Mouse (Mus musculus): ENCODE results near the gene Galm. TPM values are rescaled to one million over a fixed set of nuclear protein-coding genes. Genes with fewer than 3 reads are reported as not detected.

The Galm gene
- total and polyA plus RNA-seq, 3 experiments = 0.15 TPM; not detected in 2

GRCm38 (mm10) chr17:80206671-80207581 is 79.7 kb downstream of the Galm start, which contains the start of the genes Srsf7 and Ttc39d:
Gene Srsf7, minus strand, starts transcription at chr17:80207307.
Gene Ttc39d, plus strand, starts transcription at chr17:80207460.
- Histone ChIP-seq H3K4me3 (ENCODE audit: control insufficient read depth in 1 of 2, insufficient read depth in 1 of 2, low read depth in 2 of 2, low read length in 2 of 2) (peak within 1 kb of the TSS; percentile 79 to 98), H3K4me1 (ENCODE audit: control insufficient read depth in 1 of 2, insufficient read depth in 2 of 2, low read length in 2 of 2) (peaks cover 0 to 10% of the 10 kb centered on the region in 2 experiments; a peak in 3 of 4 replicates), H3K27ac (ENCODE audit: control insufficient read depth, low read depth, low read length) (peak within 1 kb of the TSS; percentile 96), H3K79me2 (ENCODE audit: control insufficient read depth, insufficient read depth, low read length, poor library complexity) (peaks cover 30% of the 10 kb centered on the region), H3K9me3 (replicated peaks; ENCODE audit: insufficient read depth, low read length) (no peaks in the 10 kb centered on the region), H3K27me3 (ENCODE audit: control insufficient read depth in 1 of 2, insufficient read depth in 2 of 2, low read length in 2 of 2) (no peaks in the 10 kb centered on the region), H3K36me3 (ENCODE audit: control insufficient read depth in 1 of 2, insufficient read depth in 2 of 2, low read length in 2 of 2) (peaks cover 36 to 37% of the 10 kb centered on the region in 2 experiments), H3K9ac (ENCODE audit: control insufficient read depth, low read depth, low read length, poor library complexity, severe bottlenecking) (peak within 1 kb of the TSS; percentile 100)
- peak; percentile 99 for DNase-seq (ENCODE audit: low read depth, low spot score)
- peak; percentile 63; the same call in 1 of the 2 replicates for TF ChIP-seq TCF12 (IDR thresholded peaks at IDR 0.05; ENCODE audit: low read depth, low read length)
- no peak for TF ChIP-seq USF1 (IDR thresholded peaks at IDR 0.05; ENCODE audit: low read depth, low read length)
- TF ChIP-seq MEF2A (IDR thresholded peaks at IDR 0.05; ENCODE audit: extremely low read depth, insufficient replicate concordance, low read depth, low read length, poor library complexity, severe bottlenecking) = no peak
- peak; percentile 72; the same call in 1 of the 2 replicates for TF ChIP-seq CHD1 (IDR thresholded peaks at IDR 0.05; ENCODE audit: low read depth, low read length)
- peak; percentile 87 for TF ChIP-seq NRF1 (IDR thresholded peaks at IDR 0.05; ENCODE audit: insufficient read depth, low read depth, low read length, poor library complexity, severe bottlenecking)
- no peak for TF ChIP-seq SMC3 (IDR thresholded peaks at IDR 0.05; ENCODE audit: low read depth, low read length)
- TF ChIP-seq MAFK (IDR thresholded peaks at IDR 0.05; ENCODE audit: borderline replicate concordance, low read depth, low read length) = no peak
- no peak for TF ChIP-seq GATA1 (IDR thresholded peaks at IDR 0.05; ENCODE audit: low read depth, low read length)
- TF ChIP-seq KAT2A (conservative IDR thresholded peaks at IDR 0.05; ENCODE audit: low read depth, low read length) = peak; percentile 85
- peak; percentile 93 for TF ChIP-seq ELF1 (IDR thresholded peaks at IDR 0.05; ENCODE audit: low read depth, low read length)
- TF ChIP-seq POLR2A (IDR thresholded peaks at IDR 0.05; ENCODE audit: control insufficient read depth in 1 of 2, insufficient read depth in 1 of 2, low read depth in 1 of 2, low read length in 2 of 2, poor library complexity in 1 of 2) = peak; percentile 100
- TF ChIP-seq E2F4 (IDR thresholded peaks at IDR 0.05; ENCODE audit: borderline replicate concordance, low read depth, low read length) = peak; percentile 92
- peak; percentile 100 for TF ChIP-seq NELFE (IDR thresholded peaks at IDR 0.05; ENCODE audit: low read depth, low read length)
- TF ChIP-seq RAD21 (IDR thresholded peaks at IDR 0.05; ENCODE audit: low read depth, low read length) = no peak
- TF ChIP-seq ZC3H11A (IDR thresholded peaks at IDR 0.05; ENCODE audit: low read depth, low read length) = no peak
- TF ChIP-seq POLR2AphosphoS5 (IDR thresholded peaks at IDR 0.05; ENCODE audit: borderline replicate concordance, low read depth, low read length) = peak; percentile 99; the same call in 1 of the 2 replicates
- peak; percentile 91 for TF ChIP-seq MAZ (IDR thresholded peaks at IDR 0.05; ENCODE audit: low read depth, low read length)
- no peak for TF ChIP-seq TAL1 (IDR thresholded peaks at IDR 0.05; ENCODE audit: low read length)
- TF ChIP-seq MYC (IDR thresholded peaks at IDR 0.05; ENCODE audit: low read depth, low read length) = peak; percentile 92
- TF ChIP-seq ZMIZ1 (IDR thresholded peaks at IDR 0.05; ENCODE audit: low read depth, low read length) = peak; percentile 100
- TF ChIP-seq HCFC1 (IDR thresholded peaks at IDR 0.05; ENCODE audit: low read depth, low read length) = peak; percentile 84
- peak; percentile 94 for TF ChIP-seq SIN3A (IDR thresholded peaks at IDR 0.05; ENCODE audit: low read length)
- TF ChIP-seq EP300 (IDR thresholded peaks at IDR 0.05; ENCODE audit: low read depth in 1 of 2, low read length in 2 of 2) = peak in 1 of 2 experiments; percentile 8; a peak in 1 of 4 replicates
- TF ChIP-seq MAX (IDR thresholded peaks at IDR 0.05; ENCODE audit: low read length) = peak; percentile 82
- TF ChIP-seq POLR2AphosphoS2 (IDR thresholded peaks at IDR 0.05; ENCODE audit: low read length) = peak; percentile 100
- peak; percentile 98 for TF ChIP-seq TBP (IDR thresholded peaks at IDR 0.05; ENCODE audit: low read depth, low read length)
- TF ChIP-seq ETS1 (IDR thresholded peaks at IDR 0.05; ENCODE audit: low read depth, low read length) = peak; percentile 69; the same call in 1 of the 2 replicates
- no peak for TF ChIP-seq GABPA (IDR thresholded peaks at IDR 0.05; ENCODE audit: low read depth, low read length)
- TF ChIP-seq MYB (IDR thresholded peaks at IDR 0.05; ENCODE audit: low read depth, low read length) = peak; percentile 98
- no peak for TF ChIP-seq JUND (IDR thresholded peaks at IDR 0.05; ENCODE audit: low read depth, low read length)
- TF ChIP-seq MXI1 (IDR thresholded peaks at IDR 0.05; ENCODE audit: low read depth, low read length) = peak; percentile 81
- TF ChIP-seq CHD2 (IDR thresholded peaks at IDR 0.05; ENCODE audit: low read length) = no peak

Data from MEL (cell line).